Mouse (Mus musculus) layer of hippocampus, adult 18-20 months (tissue): Measurements from ENCODE around the gene Cd80. TPM values are rescaled to one million over a fixed set of nuclear protein-coding genes. Genes with fewer than 3 reads are reported as not detected.

Experiments
- DNase-seq, 2 experiments: peaks; one replicate each; pipeline ENCODE4 v3.0.0; 2022; ENCODE audit warnings: low spot score in 2 of 2
- total RNA-seq, 2 experiments: library from RNA; stranded (reverse); gene quantifications; 2 replicates each; pipeline ENCODE4 v1.2.3; 2021

Gene Cd80
- total RNA-seq, 2 experiments from 2014 or later: 0.46 to 0.50 TPM

DNA sequence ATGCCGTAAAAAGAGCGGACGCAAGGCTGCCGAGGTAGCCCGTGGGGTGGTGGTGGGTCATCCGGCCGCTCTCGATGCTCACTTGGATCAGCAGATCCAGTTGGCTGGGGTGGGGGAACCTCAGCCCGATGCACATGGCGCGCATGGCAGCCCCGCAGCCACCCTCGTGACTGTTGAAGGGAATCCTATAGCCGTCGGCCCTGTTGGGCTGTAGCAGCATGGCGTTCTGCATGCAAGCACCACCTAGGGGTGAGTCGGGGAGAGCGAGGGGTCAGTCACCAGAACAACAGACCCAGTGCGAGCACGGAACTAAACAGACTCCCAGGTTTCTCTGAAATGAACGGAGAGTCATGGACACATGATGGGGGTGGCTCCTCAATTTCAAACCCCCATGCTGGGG, 8.0 kb upstream of the Cd80 start:
- DNase-seq: no peak

DNA sequence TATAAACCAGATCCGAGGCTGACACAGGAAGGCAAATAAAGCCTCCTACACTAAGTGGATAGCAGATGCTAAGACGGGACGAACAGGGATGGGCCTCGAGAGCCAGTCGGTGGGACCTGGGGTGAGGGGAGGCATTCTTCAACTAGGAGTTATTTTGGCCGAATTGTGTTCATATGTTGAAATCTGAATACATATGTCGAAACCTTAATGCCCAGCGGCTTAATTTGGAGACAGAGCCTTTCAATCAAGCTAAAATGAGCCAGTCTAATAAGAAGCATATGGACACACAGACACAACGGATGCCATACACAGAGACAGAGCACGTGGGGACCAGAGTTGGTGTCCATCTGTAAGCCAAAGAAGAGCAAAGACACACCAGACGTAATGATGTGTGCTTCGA, 6.9 kb upstream of the Cd80 start:
- no peak for DNase-seq

DNA sequence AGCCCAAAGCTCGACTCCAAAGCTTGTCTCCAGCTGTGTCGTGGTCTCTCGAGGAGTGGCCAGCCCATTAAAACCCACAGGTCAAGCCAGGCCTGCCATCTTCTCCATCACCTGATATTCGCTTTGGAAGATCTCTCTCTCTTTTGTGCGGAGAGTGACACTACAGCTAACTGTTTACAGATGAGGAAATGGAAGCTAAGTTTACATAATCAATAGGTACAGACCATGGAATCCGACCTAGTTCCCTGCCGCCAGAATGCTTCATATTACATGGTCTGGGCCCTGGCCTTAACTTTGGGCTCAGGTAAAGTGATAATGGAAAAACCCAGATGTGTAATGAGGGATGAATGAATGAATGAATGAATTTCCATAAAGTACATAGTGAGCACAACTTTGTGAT, 4.7 kb upstream of the Cd80 start:
- no peak for DNase-seq

DNA sequence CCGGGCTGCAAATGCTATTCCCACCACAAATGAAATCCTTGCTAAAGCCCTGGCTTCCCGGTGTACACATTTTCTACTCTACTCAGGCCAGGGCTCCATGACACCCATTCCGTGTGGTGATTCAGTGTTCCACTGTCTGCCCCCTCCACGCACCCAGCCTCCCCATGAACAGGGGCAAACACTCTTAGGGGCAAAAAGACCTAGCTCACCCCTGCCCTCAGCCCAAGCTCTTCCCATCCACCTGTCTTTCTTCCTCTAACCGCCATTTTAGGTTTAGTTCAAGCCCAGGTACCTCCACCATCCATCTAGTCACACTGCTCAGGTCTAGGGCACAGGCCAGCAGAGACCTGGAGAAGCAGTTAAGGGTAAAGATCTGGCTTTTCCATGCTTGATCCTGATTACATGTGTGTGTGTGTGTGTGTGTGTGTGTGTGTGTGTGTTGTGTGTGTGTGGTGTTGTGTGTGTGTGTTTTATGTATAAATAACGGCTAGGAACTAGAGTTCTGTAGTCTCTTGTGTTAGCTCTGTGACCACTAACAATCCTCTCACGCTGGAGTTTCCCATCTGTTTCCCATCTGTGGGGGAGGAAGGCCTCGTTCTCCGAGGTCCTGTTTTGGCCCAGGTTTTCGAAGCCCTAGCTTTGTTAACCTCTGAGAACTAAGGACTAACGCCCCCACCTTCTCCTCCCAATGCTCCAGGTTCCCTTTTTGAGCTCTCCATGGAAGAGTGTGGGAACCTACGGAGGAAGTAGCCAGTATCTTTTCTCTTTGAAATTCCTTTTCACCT, 3.7 kb upstream of the Cd80 start:
- no peak for DNase-seq

DNA sequence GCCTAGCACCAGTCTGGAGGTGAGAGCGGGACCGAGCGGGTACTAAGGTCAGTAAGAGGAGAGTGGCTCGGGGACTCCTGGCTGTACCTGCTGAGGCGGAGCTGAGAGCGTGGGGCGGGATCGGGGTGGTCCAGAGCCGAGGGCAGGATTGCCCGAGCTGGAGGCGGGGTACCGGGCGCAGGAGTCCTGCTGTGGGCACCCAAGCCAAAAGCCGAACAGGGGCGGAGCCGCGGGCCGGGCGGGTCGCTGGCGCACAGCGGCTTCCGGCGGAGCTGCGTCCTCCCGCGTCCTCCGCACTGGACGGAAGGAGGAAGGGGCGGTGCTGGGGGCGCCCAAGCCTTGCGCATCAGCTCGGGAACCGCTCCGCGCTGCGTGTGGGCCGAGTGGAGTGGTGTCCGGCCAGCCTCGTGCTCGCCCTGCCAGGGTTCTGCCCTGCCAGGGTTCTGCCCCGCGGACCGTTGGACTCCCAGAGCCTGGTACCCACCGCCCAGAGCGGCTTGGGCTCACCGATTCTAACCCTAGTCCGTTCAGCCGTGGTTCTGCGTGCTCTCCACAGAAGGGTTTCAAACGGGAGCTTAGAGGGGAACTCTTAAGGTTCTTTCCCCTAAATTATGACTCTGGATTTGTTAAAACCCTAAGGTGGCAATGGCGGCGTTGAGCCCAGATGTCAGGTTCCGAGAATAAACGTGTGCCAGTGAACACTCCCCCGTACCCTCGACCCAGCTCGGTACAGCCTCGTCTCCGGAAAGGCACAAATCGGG, 2.7 kb upstream of the Cd80 start, which contains the start of gene Adprh:
Gene Adprh, minus strand, starts transcription at position 262 of the 761 bp plus-strand sequence.
- DNase-seq: peak; percentile 89 to 91

DNA sequence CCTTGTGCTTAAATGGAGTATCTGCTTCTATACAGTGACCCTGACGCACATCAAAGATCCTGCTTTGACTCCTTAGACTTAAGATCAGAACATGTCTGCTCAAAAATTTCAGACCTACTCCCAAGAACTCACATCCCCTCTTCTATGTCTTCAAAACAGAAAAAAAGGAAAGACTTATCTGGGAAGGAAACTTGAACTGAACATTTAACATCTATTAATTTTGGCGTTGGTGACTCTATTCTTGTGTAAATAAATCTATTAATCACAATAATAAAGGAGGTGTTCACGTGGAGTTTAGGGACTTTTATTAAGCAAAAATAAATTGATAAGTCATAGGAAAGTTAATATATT, 2.2 kb upstream of the Cd80 start:
- DNase-seq: no peak

DNA sequence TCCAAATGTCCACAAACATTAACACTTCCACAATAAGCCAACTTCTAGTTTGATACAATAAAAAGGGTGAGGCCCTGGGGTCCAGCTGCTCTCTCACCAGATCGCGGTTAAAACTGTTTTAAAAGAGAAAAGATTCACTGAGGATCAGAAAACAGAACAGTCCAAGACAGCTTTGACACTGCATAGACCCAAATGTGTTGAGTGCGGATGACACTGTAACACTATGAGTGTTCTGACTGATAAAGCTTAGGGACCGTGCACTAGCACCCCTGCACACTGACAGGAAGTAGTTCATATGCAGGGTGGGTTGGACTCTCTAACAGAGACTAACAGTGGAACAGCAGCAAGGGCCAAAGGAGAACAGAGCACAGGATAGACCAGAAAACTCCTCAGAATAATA, 1.4 kb upstream of the Cd80 start:
- DNase-seq: no peak

DNA sequence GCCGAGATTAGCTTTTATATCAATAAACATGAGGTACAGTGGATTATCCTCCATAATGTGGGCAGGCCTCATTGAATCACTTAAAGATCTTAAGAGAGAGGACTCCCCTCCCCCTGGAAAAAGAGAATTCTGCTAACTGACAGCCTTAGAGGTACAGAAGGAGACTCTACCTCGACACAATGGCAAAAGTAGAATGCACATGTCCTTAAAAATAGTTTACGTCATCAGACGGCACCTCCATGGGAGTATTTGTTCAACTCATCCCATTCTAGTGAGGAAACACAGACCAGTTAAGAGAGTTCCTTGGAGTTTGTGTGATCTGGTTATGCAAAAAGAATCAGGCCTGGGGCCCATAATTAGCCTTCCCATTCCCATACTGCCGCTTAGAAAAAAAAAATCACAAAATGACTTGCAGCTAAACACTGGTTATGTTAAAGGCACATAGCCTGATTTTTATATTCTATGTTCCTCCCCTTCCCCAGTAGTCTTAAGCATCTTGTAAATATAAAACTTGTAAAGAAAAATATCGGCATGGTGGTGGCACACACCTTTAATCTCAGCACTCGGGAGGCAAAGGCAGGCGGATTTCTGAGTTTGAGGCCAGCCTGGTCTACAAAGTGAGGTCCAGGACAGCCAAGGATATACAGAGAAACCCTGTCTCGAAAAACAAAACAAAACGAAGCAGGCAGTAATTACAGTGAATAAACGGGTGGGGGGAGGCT, 667 bp upstream of the Cd80 start:
- DNase-seq: no peak

DNA sequence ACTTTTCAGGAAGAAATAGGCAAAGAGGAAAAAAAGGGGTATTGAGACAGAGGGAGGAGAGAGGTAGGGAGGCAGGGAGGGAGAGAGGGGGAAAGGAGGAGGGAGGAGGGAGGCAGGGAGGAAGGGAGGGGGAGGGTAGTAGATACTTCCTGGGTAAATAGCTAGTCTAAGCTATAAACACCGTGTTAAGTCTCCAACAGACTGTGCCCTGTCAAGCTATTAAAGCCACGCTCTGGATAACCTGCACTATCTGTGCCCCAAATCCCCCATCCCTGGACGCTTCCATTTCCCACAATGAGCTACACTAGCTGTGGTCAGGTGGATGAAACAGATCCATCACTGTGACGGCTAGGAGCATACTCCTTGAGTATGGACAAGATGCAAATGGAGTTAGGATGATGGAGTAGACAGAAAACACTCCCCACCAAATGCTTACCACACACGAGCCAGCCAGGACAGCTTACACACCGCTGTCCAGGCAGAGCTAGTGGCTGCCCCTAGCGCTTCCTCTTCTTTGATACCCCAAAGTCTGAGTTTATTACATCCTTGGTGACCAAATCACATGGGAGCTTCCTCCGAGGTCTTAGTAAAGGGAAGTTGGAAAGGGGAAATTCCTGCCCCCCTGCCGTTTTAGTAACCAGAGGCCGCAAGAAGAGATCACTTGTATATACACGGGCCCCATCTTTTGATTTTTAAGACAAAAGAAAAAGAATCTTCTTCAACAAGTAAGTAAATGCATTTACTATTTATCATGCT, 1.6 kb downstream of the Cd80 start:
- DNase-seq: no peak

DNA sequence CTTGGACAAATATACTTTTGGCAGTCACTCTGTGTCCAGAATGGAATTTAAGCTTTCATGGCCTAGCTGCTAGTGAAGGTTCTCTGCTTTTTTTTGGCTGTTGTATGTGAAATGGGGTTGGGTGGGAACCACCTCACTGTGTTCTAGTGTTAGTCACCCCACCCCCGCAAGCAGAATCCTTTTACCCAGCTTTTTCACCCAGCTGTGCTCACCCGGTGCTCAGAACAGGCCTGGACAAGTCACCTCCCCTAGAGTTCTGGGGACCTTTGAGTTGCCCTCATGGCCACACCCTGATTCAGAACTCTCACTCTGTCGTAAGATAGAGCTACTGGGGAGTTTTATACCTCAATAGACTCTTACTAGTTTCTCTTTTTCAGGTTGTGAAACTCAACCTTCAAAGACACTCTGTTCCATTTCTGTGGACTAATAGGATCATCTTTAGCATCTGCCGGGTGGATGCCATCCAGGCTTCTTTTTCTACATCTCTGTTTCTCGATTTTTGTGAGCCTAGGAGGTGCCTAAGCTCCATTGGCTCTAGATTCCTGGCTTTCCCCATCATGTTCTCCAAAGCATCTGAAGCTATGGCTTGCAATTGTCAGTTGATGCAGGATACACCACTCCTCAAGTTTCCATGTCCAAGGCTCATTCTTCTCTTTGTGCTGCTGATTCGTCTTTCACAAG, 3.4 kb downstream of the Cd80 start:
- DNase-seq: no peak

DNA sequence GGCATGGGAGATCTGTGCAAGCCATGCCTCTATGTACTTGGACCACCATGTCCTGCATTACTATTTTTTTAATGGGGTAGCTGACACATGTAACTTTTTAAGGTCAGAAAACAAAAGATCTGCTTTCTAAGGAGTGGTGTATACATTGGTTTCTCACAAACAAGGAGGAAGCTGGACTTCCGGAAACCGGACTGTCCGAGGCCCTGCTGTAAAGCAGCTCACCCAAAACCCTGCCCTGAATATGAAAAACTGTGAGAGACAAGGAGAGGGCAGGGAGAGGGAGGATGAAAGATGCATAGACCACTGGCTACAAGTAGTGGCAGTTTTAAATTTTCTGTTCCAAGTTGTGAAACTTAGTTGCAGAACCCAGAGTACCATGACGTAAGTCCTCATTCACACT, 4.6 kb downstream of the Cd80 start:
- no peak for DNase-seq

DNA sequence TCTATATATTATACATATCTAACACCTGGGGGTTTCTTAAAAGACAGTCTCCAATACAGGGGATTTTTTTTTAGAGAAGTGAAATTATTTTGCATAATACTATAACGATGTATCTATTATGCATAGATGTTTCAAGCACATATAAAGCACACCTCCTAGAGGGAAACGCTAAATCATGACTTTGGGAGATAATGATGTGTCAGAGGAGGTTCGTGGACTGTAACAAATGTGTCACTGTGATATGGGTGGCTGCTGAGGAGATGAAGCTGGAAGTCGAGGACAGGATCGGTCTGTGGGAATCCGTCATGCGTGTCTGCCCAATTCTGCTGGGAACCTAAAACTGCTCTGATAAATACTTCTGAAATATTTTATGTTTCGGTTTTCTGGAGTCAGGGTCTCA, 6.4 kb downstream of the Cd80 start:
- DNase-seq: no peak

DNA sequence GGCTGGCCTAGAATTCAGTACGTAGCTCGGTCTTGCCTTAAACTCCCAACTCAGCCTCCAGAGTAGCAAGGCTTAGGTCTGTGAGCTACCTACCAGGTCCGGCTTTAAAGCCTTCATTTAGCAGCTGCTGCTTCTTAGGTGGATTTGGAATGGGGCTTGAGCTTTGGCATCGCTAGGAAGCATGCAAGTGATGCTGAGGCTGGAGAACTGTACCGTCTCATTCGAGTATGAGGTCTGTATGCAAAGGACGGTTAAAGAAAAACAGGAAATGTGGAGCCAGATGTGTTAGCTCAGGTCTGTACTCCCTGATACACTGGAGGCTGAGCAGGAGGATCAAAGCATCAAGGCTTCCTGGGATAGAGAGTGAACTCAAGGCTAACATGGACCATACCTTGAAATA, 6.8 kb downstream of the Cd80 start:
- no peak for DNase-seq

DNA sequence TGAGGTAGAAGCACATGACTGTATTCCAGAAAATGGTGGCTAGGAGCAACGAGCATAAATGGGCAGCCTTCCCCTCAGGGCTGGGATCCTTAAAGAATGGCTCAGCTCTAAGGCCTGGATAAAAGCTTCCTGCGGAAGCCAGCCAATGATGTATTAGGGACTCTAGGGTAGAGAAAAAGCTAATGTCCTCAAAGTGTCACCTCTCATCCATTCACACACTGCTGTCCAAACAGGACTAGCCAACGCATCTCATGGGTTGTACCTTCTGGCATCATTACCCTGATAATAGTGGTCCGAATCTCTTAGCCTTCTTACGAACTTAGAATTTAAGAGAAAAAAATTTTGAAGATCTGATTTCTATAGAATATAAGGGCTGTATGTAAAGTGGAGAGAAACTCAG, 7.9 kb downstream of the Cd80 start:
- no peak for DNase-seq

DNA sequence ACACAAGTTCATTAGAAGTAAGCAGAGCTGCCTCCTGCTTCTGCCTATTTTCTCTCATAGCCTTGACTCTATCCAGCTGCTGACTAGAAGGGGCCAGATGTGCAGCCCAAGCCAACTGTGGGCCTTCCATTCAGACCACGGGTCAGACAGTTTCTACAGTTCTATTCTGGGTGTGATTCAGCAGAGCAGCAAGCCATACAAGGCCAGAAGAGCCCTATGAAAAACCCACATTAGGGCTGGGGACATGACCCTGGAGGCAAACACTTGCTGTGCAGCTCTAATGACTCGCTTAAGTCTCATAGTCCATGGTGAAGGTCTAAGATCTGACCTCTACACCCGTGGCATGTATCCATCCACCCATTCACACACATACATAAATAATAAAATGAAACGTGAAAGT, 10.7 kb downstream of the Cd80 start:
- no peak for DNase-seq

DNA sequence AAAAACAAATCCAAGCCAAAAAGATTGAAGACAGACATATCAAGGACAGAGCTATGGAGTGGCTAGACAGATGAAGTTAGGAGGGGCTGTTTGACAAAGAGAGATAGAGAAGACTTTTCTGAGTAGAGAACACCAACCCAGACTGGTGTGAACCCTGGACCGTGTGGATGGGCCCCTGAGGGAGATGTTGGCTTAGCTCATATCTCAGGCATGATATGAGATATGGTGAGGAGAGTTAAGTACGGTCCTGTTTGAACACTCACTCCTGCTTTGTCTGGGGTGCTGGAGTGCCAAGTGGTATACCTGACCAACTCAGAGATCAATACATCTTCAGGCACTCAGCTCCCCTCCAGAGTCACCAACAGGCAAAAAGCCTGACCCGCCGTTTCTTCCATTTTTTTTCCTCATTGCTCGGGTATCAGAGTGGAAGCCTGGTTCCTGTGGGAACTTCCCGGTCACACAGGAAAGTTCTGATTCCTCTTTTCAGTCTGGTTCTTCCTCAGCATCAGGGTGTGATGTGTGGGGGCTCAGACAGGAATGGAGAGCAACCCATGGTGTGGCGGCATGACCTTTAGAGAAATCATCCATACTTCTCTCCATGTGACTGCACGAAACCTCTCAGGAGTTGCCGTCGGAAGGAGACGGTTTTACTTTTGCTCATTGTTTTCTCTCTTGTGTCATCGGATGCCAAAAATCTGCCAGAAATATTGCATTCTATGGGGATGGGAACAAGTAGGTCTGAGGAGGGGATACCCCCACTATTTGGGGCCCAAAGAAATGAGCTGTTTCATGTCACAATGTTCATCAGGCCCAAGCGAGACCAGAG, 11.9 kb downstream of the Cd80 start:
- no peak for DNase-seq

DNA sequence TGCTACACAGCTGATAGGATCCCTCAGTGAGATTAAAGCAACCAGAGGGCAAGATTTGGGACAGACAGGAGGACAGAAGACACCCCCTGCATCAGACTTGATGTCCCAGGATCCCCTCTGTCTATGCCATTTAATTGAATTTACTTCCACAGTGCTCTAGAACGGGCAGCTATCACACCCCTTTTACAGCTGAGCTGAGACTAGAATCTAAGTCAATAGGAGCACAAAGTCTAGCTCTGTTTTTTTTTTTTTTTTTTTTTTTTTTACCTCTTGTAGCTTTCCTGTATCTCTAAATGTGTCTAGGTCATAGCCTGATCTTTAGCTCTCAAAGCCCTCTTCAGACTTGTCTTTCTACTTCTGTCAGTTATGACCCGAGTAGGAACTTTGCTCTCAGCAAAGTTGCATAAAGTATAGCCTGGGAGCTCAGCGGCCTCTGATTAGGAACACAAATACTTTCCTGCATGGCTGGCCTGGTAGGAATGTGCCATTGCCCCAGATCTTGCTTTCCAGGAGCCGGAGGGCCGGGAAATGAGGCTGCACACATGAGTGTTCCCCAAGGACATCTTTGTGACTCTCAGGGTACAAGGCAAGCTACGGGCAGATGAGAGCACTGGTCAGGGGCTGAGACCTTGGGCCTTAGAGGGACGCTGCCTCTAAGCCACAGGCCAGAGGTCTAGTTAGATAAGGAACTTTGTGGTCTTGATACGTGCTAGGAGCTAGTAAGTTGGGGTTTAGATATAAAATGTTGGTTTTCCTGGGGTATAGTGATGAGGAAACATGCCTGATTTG, 12.8 kb downstream of the Cd80 start:
- DNase-seq: no peak

DNA sequence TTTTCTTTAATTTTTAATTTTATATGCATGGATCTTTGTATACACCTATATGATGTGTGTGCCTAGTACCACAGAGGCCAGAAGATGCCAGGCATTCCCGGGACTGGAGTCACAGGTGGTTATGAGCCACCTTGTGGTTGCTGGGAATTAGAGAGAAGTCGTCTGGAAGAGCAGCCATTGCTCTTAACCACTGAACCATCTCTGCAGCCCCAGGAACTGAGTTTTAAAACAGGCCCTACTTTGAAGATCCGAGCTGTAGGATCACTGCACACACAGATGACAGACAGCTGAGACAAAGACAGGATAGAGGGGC, 13.3 kb downstream of the Cd80 start:
- no peak for DNase-seq

DNA sequence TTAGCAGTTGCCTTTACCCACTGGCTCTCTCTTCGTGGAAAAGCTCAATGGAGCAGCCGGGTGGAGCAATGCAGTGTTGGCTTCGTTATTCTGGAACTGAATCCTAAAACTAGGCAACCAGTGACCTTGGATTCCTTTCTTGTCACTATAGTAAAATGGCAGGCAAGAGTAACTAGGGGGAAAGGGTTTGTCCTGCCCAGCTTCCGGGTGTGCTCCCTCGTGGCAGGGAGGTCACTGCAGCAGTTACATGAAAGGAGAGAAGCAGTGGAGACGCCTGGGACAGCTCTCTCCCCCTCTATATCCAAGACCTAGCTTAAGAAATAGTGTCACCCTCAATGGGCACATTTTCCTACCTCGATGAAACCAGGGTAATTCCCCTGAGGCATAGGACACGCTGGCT, 14.1 kb downstream of the Cd80 start:
- DNase-seq: no peak
